Mouse (Mus musculus) telencephalon, adult 2 months (tissue): ENCODE measurements around the gene Hs3st6.

Experiments
- DNase-seq: peaks from one replicate; pipeline ENCODE4 v3.0.0-alpha.2; 2011; ENCODE audit warnings: low read depth, low spot score

The Hs3st6 gene

GRCm38 (mm10) chr17:24728184-24728583 is 24.6 kb upstream of the Hs3st6 start:
- no peak for DNase-seq

DNA sequence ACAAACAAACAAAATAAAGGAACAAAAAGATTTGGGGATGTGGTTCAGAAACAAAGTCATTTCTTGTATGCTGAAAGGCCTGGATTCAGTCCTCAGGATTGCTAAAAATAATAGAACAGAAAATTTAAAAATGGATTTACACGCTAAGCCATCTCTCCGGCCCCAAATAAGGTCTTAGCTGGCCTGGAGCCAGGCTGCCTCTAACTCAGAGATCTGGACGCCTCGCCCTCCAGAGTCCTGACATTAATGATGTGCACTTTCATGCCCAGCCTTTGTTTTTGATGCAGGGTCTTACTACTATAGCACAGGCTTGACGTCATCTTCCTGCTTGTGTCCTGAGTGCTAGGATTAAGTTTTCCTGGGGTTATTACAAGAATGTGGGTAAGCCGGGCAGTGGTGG is 23.7 kb upstream of the Hs3st6 start:
- DNase-seq = no peak

GRCm38 (mm10) chr17:24730787-24731186 is 22.0 kb upstream of the Hs3st6 start:
- no peak for DNase-seq

GRCm38 (mm10) chr17:24732233-24732935 is 20.4 kb upstream of the Hs3st6 start:
- DNase-seq = no peak

GRCm38 (mm10) chr17:24733434-24734050 is 19.2 kb upstream of the Hs3st6 start:
- DNase-seq = no peak

DNA sequence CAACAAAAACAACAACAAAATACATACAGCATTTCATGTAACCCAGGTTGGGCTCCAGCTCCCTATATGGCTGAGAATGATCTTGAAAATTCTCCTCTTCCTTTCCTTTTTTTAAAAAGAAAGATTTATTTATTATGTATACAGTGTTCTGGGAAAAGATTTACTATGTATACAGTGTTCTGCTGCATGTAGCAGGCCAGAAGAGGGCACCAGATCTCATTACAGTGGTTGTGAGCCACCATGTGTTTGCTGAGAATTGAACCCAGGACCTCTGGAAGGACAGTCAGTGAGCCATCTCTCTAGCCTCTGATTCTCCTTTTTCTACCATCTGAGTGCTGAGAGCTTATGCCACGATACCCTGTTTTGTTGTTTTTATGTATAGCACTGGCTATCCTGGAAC is 18.3 kb upstream of the Hs3st6 start:
- no peak for DNase-seq

GRCm38 (mm10) chr17:24735446-24735845 is 17.3 kb upstream of the Hs3st6 start:
- DNase-seq = no peak

GRCm38 (mm10) chr17:24736330-24737051 is 16.3 kb upstream of the Hs3st6 start, which contains the start of gene Msrb1:
Gene Msrb1 (plus strand): TSS chr17:24736642.
- DNase-seq = peak; percentile 96

- DNase-seq = no peak
Observed at GRCm38 (mm10) chr17:24737135-24737810, 15.5 kb upstream of the Hs3st6 start.

- DNase-seq = no peak
Observed at GRCm38 (mm10) chr17:24738238-24738637, 14.6 kb upstream of the Hs3st6 start.

- DNase-seq = no peak
Observed at GRCm38 (mm10) chr17:24739926-24740325, 12.9 kb upstream of the Hs3st6 start.

- DNase-seq = no peak
Observed at GRCm38 (mm10) chr17:24742307-24742706, 10.5 kb upstream of the Hs3st6 start.

DNA sequence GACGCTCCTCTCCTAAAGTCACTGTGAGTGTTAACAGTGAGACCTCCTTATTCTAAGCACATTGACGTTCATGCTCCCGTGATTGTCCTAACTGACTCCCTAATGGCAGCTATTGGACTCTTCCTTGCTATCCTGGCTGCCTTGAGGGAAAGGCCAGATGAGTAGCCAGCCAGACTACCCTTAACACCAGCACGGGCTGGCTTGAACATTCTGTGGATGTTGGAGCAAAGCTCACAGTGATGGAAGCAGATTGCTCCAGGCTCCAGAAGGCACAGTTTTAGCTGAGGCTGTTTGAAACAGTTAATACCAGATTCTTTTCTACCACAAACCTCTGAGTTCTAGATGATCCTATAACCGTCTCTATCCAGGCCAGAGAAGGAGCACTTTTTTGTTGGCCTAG is 8.9 kb upstream of the Hs3st6 start:
- no peak for DNase-seq

- no peak for DNase-seq
Observed at GRCm38 (mm10) chr17:24744381-24744780, 8.4 kb upstream of the Hs3st6 start.

GRCm38 (mm10) chr17:24745526-24746497 is 7.0 kb upstream of the Hs3st6 start:
- DNase-seq = peak; percentile 79

- no peak for DNase-seq
Observed at GRCm38 (mm10) chr17:24746986-24747385, 5.8 kb upstream of the Hs3st6 start.

DNA sequence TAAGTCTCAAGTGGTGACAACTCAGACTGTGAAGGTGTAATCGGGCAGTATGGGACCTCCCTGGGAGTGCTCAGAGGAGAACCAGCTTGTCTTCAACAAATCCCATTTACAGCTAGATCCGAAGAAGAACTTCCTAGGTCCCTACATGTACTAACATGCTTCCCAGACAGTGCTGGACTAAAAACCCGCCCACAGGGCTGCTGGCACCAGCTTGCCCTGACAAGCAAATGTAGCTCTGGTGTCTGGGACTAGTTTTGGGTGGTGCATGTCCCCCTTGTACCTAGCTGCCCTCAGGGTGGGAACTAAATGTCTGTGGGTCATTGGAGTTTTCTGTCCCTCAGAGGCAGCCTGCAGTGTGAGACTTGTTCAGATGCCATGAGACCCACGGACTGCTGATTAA is 1.3 kb upstream of the Hs3st6 start:
- DNase-seq = no peak

DNA sequence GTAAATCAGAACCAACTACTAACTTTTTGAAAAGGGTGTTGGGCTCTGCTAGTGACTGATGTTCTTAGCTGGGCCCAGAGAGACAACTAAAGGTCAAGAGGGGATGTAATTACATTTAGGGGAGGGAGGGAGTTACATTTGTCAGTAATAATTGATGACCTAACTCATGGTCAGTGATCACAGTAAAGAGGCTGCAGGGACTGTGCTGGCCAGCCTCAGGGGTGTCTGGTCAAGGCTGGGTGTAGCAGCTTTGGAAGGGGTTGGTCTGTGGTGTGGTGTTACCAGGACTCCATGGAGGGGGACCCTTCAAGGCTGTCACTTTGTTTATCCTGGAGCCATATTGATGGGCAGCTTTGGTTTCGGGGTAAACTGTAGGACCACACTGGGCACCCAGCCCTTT is 4.6 kb downstream of the Hs3st6 start:
- no peak for DNase-seq

DNA sequence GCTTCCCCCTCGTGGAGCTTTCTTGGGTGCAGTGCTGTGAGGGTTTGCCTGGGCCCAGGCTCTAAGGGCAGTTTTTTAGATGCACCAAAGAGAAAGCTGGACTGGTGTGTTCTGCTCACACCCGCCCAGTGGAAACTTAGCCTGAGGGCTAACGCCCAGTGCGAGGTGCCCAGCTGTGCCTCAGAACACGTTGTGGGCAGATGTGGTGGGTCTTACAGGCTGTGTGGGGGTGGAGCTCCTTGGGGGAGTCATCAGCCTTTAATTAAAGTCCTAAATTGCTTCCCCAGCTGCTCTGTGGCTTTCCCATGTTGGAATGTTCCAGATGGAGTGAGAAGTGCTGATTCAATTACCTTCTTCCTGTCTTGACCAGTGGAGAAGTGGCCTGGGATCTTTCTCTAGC is 8.3 kb downstream of the Hs3st6 start:
- no peak for DNase-seq

- no peak for DNase-seq
Observed at GRCm38 (mm10) chr17:24765016-24765905, 12.5 kb downstream of the Hs3st6 start.
